Mouse (Mus musculus): ENCODE measurements around the gene Tigd4.
"Not testable (repeated sequence)": the region's sequence is repeated elsewhere in the genome, so short reads cannot be mapped to it uniquely, and the experiment has no call there.

Gene Tigd4

GRCm38 (mm10) chr3:84593274-84593673 is at the start of gene Tigd4:
Gene Tigd4 (plus strand): TSS chr3:84593574.
- no peak for DNase-seq

- peak; percentile 25 to 26 for DNase-seq
Measured at GRCm38 (mm10) chr3:84547177-84547576, 46.2 kb upstream of the Tigd4 start.

GRCm38 (mm10) chr3:84555780-84556179 is 37.6 kb upstream of the Tigd4 start:
- no peak for DNase-seq

- no peak for DNase-seq
Measured at GRCm38 (mm10) chr3:84558301-84558700, 35.1 kb upstream of the Tigd4 start.

GRCm38 (mm10) chr3:84562911-84563310 is 30.5 kb upstream of the Tigd4 start:
- not testable (repeated sequence) for DNase-seq

GRCm38 (mm10) chr3:84563415-84563814 is 30.0 kb upstream of the Tigd4 start:
- DNase-seq, result no peak

GRCm38 (mm10) chr3:84568540-84568939 is 24.8 kb upstream of the Tigd4 start:
- DNase-seq, result no peak

GRCm38 (mm10) chr3:84569587-84569986 is 23.8 kb upstream of the Tigd4 start:
- no peak for DNase-seq

- DNase-seq, result no peak
Measured at GRCm38 (mm10) chr3:84570501-84570900, 22.9 kb upstream of the Tigd4 start.

GRCm38 (mm10) chr3:84580716-84581115 is 12.7 kb upstream of the Tigd4 start:
- no peak for DNase-seq

- DNase-seq, result no peak
Measured at GRCm38 (mm10) chr3:84581696-84582022, 11.7 kb upstream of the Tigd4 start.

GRCm38 (mm10) chr3:84582023-84582912 is 11.1 kb upstream of the Tigd4 start, which contains the start of gene Arfip1:
Gene Arfip1 (minus strand): TSS chr3:84582625.
- DNase-seq, result peak; percentile 98

GRCm38 (mm10) chr3:84582913-84583276 is 10.5 kb upstream of the Tigd4 start:
- DNase-seq, result no peak

GRCm38 (mm10) chr3:84586736-84587135 is 6.6 kb upstream of the Tigd4 start:
- no peak for DNase-seq

GRCm38 (mm10) chr3:84594894-84595676 is 1.7 kb downstream of the Tigd4 start:
- DNase-seq, result no peak

GRCm38 (mm10) chr3:84595677-84596234 is 2.4 kb downstream of the Tigd4 start:
- DNase-seq, result no peak

GRCm38 (mm10) chr3:84597996-84598734 is 4.8 kb downstream of the Tigd4 start:
- peak; percentile 54 to 62 for DNase-seq

- DNase-seq, result no peak
Measured at GRCm38 (mm10) chr3:84598756-84599155, 5.4 kb downstream of the Tigd4 start.

- DNase-seq, result no peak
Measured at GRCm38 (mm10) chr3:84601870-84602495, 8.6 kb downstream of the Tigd4 start.

- no peak for DNase-seq
Measured at GRCm38 (mm10) chr3:84602759-84603158, 9.4 kb downstream of the Tigd4 start.

GRCm38 (mm10) chr3:84603212-84603611 is 9.8 kb downstream of the Tigd4 start:
- no peak for DNase-seq

GRCm38 (mm10) chr3:84610183-84610710 is 16.9 kb downstream of the Tigd4 start:
- DNase-seq, result no peak
